Mouse (Mus musculus) neural tube, embryonic 12.5 days (tissue): ENCODE measurements around the gene Slc13a5. TPM values are rescaled to one million over a fixed set of nuclear protein-coding genes. Genes with fewer than 3 reads are reported as not detected.

Experiments used
- ATAC-seq: fragments of 200-750 bp; cut with Nextera tagmentation; 2 replicates; pipeline ENCODE4 v1.8.0; 2017; ENCODE audit warnings: low read depth, mild to moderate bottlenecking, moderate TSS enrichment, moderate library complexity; ENCODE audit not compliant: low FRiP score
- H3K27ac ChIP-seq: fragments of 300-500 bp; sonication (generic); 2 replicates; pipeline ENCODE4 v1.5.1; 2016
- H3K27me3 ChIP-seq: fragments of 300-500 bp; sonication (generic); replicated peaks from 2 replicates; pipeline ENCODE4 v1.6.1; 2016; ENCODE audit warnings: mild to moderate bottlenecking
- H3K36me3 ChIP-seq: fragments of 300-500 bp; sonication (generic); 2 replicates; pipeline ENCODE4 v1.6.1; 2016; ENCODE audit warnings: mild to moderate bottlenecking
- H3K4me1 ChIP-seq: fragments of 300-500 bp; sonication (generic); 2 replicates; pipeline ENCODE4 v1.6.1; 2016
- H3K4me2 ChIP-seq: fragments of 300-500 bp; sonication (generic); replicated peaks from 2 replicates; pipeline ENCODE4 v1.6.1; 2016; ENCODE audit warnings: mild to moderate bottlenecking
- H3K4me3 ChIP-seq: fragments of 300-500 bp; sonication (generic); 2 replicates; pipeline ENCODE4 v1.5.1; 2016
- H3K9ac ChIP-seq: fragments of 300-500 bp; sonication (generic); 2 replicates; pipeline ENCODE4 v1.6.1; 2016; ENCODE audit warnings: mild to moderate bottlenecking
- H3K9me3 ChIP-seq: fragments of 300-500 bp; sonication (generic); 2 replicates; pipeline ENCODE4 v1.6.1; 2016; ENCODE audit warnings: mild to moderate bottlenecking
- WGBS: fragments of 180-500 bp; shearing (Covaris S2); methylation state at CpG from one replicate; pipeline ENCODE4 v1.1.7; 2016; 5-methylcytosine and 5-hydroxymethylcytosine counted together
- polyA plus RNA-seq: library from polyadenylated mRNA; unstranded; fragments of >200 nt; fragmentation: Nextera tagmentation; extraction: Ambion mirVana; gene quantifications from 2 replicates; pipeline ENCODE4 v1.2.1, GENCODE M21; 2016

The Slc13a5 gene
- polyA plus RNA-seq, 1 experiment from 2014 or later: 0.35 TPM

- no peak for ATAC-seq
- H3K9ac ChIP-seq: no peak overlapping the region
- no peaks in the 10 kb centered on the region for H3K9me3 ChIP-seq
- H3K27me3 ChIP-seq: no peaks in the 10 kb centered on the region
- no peak overlapping the region for H3K27ac ChIP-seq
- no peak overlapping the region for H3K4me3 ChIP-seq
- H3K36me3 ChIP-seq: no peaks in the 10 kb centered on the region
- WGBS: 83% methylated on average over 8 of the region's 8 CpGs
- H3K4me2 ChIP-seq: no peak overlapping the region
- no peaks in the 10 kb centered on the region for H3K4me1 ChIP-seq
Observed at GRCm38 (mm10) chr11:72245196-72245753, 21.7 kb downstream of the Slc13a5 start.

GRCm38 (mm10) chr11:72240062-72240860, 26.8 kb downstream of the Slc13a5 start:
- no peak overlapping the region for H3K4me3 ChIP-seq
- no peak overlapping the region for H3K27ac ChIP-seq

GRCm38 (mm10) chr11:72234013-72234412, 33.0 kb downstream of the Slc13a5 start:
- Histone ChIP-seq H3K9ac (no peak overlapping the region), H3K27ac (no peak overlapping the region), H3K36me3 (no peaks in the 10 kb centered on the region), H3K4me3 (no peak overlapping the region), H3K4me2 (no peak overlapping the region), H3K9me3 (no peaks in the 10 kb centered on the region), H3K4me1 (no peaks in the 10 kb centered on the region), H3K27me3 (no peaks in the 10 kb centered on the region)
- no peak for ATAC-seq
- 73% methylated on average over 5 of the region's 5 CpGs for WGBS

More at GRCm38 (mm10) chr11:72240062-72240860, 26.8 kb downstream of the Slc13a5 start:
- ATAC-seq: no peak
- H3K9ac ChIP-seq: no peak overlapping the region
- no peak overlapping the region for H3K4me2 ChIP-seq
- H3K27me3 ChIP-seq: no peaks in the 10 kb centered on the region
- WGBS: 74% methylated on average over 4 of the region's 4 CpGs
- no peaks in the 10 kb centered on the region for H3K4me1 ChIP-seq
- no peaks in the 10 kb centered on the region for H3K9me3 ChIP-seq
- H3K36me3 ChIP-seq: no peaks in the 10 kb centered on the region

GRCm38 (mm10) chr11:72232991-72233390, 34.0 kb downstream of the Slc13a5 start:
- ATAC-seq: no peak
- Histone ChIP-seq H3K36me3 (no peaks in the 10 kb centered on the region), H3K27me3 (no peaks in the 10 kb centered on the region), H3K9ac (no peak overlapping the region), H3K9me3 (no peaks in the 10 kb centered on the region), H3K4me3 (no peak overlapping the region), H3K27ac (no peak overlapping the region), H3K4me2 (no peak overlapping the region), H3K4me1 (no peaks in the 10 kb centered on the region)
- 67% methylated on average over 1 of the region's 1 CpGs for WGBS

GRCm38 (mm10) chr11:72232068-72232467, 35.0 kb downstream of the Slc13a5 start:
- Histone ChIP-seq H3K4me1 (no peaks in the 10 kb centered on the region), H3K27me3 (no peaks in the 10 kb centered on the region), H3K27ac (no peak overlapping the region), H3K4me2 (no peak overlapping the region), H3K36me3 (no peaks in the 10 kb centered on the region), H3K9me3 (no peaks in the 10 kb centered on the region), H3K4me3 (no peak overlapping the region), H3K9ac (no peak overlapping the region)
- 84% methylated on average over 7 of the region's 7 CpGs for WGBS
- ATAC-seq: no peak

GRCm38 (mm10) chr11:72228513-72228912, 38.5 kb downstream of the Slc13a5 start:
- no peak overlapping the region for H3K4me3 ChIP-seq
- peaks cover 13% of the 10 kb centered on the region for H3K4me1 ChIP-seq
- no peaks in the 10 kb centered on the region for H3K27me3 ChIP-seq
- ATAC-seq: no peak
- no peak overlapping the region for H3K9ac ChIP-seq
- 87% methylated on average over 4 of the region's 4 CpGs for WGBS
- no peaks in the 10 kb centered on the region for H3K36me3 ChIP-seq
- no peaks in the 10 kb centered on the region for H3K9me3 ChIP-seq
- no peak overlapping the region for H3K4me2 ChIP-seq
- H3K27ac ChIP-seq: no peak overlapping the region

- Histone ChIP-seq H3K27me3 (no peaks in the 10 kb centered on the region), H3K9me3 (no peaks in the 10 kb centered on the region), H3K9ac (no peak overlapping the region), H3K27ac (no peak overlapping the region), H3K4me1 (peaks cover 13% of the 10 kb centered on the region), H3K4me2 (no peak overlapping the region), H3K4me3 (no peak overlapping the region), H3K36me3 (no peaks in the 10 kb centered on the region)
- no peak for ATAC-seq
- 90% methylated on average over 6 of the region's 6 CpGs for WGBS
Observed at GRCm38 (mm10) chr11:72226901-72227300, 40.1 kb downstream of the Slc13a5 start.

GRCm38 (mm10) chr11:72226020-72226791, 40.8 kb downstream of the Slc13a5 start:
- no peaks in the 10 kb centered on the region for H3K9me3 ChIP-seq
- no peaks in the 10 kb centered on the region for H3K27me3 ChIP-seq
- peaks cover 13% of the 10 kb centered on the region for H3K4me1 ChIP-seq
- H3K4me2 ChIP-seq: no peak overlapping the region
- ATAC-seq: no peak; the same call in 1 of the 2 replicates
- H3K4me3 ChIP-seq: no peak overlapping the region
- WGBS: 45% methylated on average over 10 of the region's 10 CpGs
- no peak overlapping the region for H3K27ac ChIP-seq
- no peak overlapping the region for H3K9ac ChIP-seq
- no peaks in the 10 kb centered on the region for H3K36me3 ChIP-seq

GRCm38 (mm10) chr11:72224865-72225264, 42.2 kb downstream of the Slc13a5 start:
- ATAC-seq: no peak
- WGBS: 19% methylated on average over 5 of the region's 5 CpGs
- no peaks in the 10 kb centered on the region for H3K27me3 ChIP-seq
- no peaks in the 10 kb centered on the region for H3K36me3 ChIP-seq
- H3K4me1 ChIP-seq: peaks cover 13% of the 10 kb centered on the region
- no peaks in the 10 kb centered on the region for H3K9me3 ChIP-seq
- no peak overlapping the region for H3K27ac ChIP-seq
- no peak overlapping the region for H3K4me3 ChIP-seq
- no peak overlapping the region for H3K9ac ChIP-seq
- H3K4me2 ChIP-seq: no peak overlapping the region

GRCm38 (mm10) chr11:72223414-72223813, 43.6 kb downstream of the Slc13a5 start:
- Histone ChIP-seq H3K4me2 (no peak overlapping the region), H3K27me3 (no peaks in the 10 kb centered on the region), H3K9ac (no peak overlapping the region), H3K4me1 (peaks cover 13% of the 10 kb centered on the region), H3K9me3 (no peaks in the 10 kb centered on the region), H3K36me3 (peaks cover 4% of the 10 kb centered on the region; the same call in 1 of the 2 replicates), H3K4me3 (no peak overlapping the region), H3K27ac (no peak overlapping the region)
- 86% methylated on average over 4 of the region's 4 CpGs for WGBS
- ATAC-seq: no peak

- no peaks in the 10 kb centered on the region for H3K9me3 ChIP-seq
- no peak overlapping the region for H3K4me2 ChIP-seq
- no peak overlapping the region for H3K9ac ChIP-seq
- no peak overlapping the region for H3K4me3 ChIP-seq
- no peak overlapping the region for H3K27ac ChIP-seq
- peaks cover 7% of the 10 kb centered on the region for H3K4me1 ChIP-seq
- H3K36me3 ChIP-seq: peaks cover 4% of the 10 kb centered on the region; the same call in 1 of the 2 replicates
- H3K27me3 ChIP-seq: no peaks in the 10 kb centered on the region
- WGBS: 17% methylated on average over 6 of the region's 6 CpGs
- ATAC-seq: no peak
Observed at GRCm38 (mm10) chr11:72221278-72221677, 45.7 kb downstream of the Slc13a5 start.

- WGBS: 84% methylated on average over 5 of the region's 5 CpGs
- H3K4me2 ChIP-seq: peak overlapping the region; percentile 30
- H3K9me3 ChIP-seq: no peaks in the 10 kb centered on the region
- H3K4me1 ChIP-seq: peaks cover 7% of the 10 kb centered on the region; the same call in 1 of the 2 replicates
- no peaks in the 10 kb centered on the region for H3K27me3 ChIP-seq
- H3K36me3 ChIP-seq: peaks cover 4% of the 10 kb centered on the region; the same call in 1 of the 2 replicates
- H3K4me3 ChIP-seq: no peak overlapping the region
- no peak overlapping the region for H3K9ac ChIP-seq
- no peak overlapping the region for H3K27ac ChIP-seq
- ATAC-seq: no peak
Observed at GRCm38 (mm10) chr11:72217116-72217515, 49.9 kb downstream of the Slc13a5 start.
